Mouse (Mus musculus): ENCODE results near the gene Ssc4d. TPM values are rescaled to one million over a fixed set of nuclear protein-coding genes. Genes with fewer than 3 reads are reported as not detected.

The Ssc4d gene
- polyA plus RNA-seq, 1 experiment from 2014 or later = 2.5 TPM

- H3K9ac ChIP-seq (replicated peaks; ENCODE audit: low read depth) = no peak overlapping the region
- no peaks in the 10 kb centered on the region for H3K9me3 ChIP-seq (ENCODE audit: low read length)
- no peak overlapping the region for H3K27ac ChIP-seq (ENCODE audit: low read length)
- peaks cover 4% of the 10 kb centered on the region; the same call in 1 of the 2 replicates for H3K4me1 ChIP-seq (ENCODE audit: insufficient read depth, low read depth, low read length)
- H3K36me3 ChIP-seq (ENCODE audit: insufficient read depth, low read length) = peaks cover 17% of the 10 kb centered on the region; the same call in 1 of the 2 replicates
- no peak overlapping the region for H3K4me2 ChIP-seq (replicated peaks; ENCODE audit: low read depth, low read length)
- ATAC-seq (no peak), DNase-seq (ENCODE audit: low spot score) (peak; percentile 53)
- no peaks in the 10 kb centered on the region for H3K27me3 ChIP-seq (replicated peaks; ENCODE audit: insufficient read depth, low read length)
- TF ChIP-seq CTCF (IDR thresholded peaks at IDR 0.05) (no peak), EP300 (IDR thresholded peaks at IDR 0.05) (no peak)
- WGBS = 62% methylated on average over 2 of the region's 2 CpGs
- H3K4me3 ChIP-seq (ENCODE audit: low read depth, low read length) = no peak overlapping the region
These were observed 42.0 kb downstream of the Ssc4d start for GRCm38 (mm10) chr5:135932359-135932758.

- ATAC-seq (no peak), DNase-seq (ENCODE audit: low spot score) (no peak)
- Histone ChIP-seq H3K4me1 (ENCODE audit: insufficient read depth, low read depth, low read length) (peaks cover 4% of the 10 kb centered on the region; the same call in 1 of the 2 replicates), H3K4me3 (ENCODE audit: low read depth, low read length) (no peak overlapping the region), H3K4me2 (replicated peaks; ENCODE audit: low read depth, low read length) (no peak overlapping the region), H3K9me3 (ENCODE audit: low read length) (no peaks in the 10 kb centered on the region), H3K36me3 (ENCODE audit: insufficient read depth, low read length) (peaks cover 21% of the 10 kb centered on the region; the same call in 1 of the 2 replicates), H3K27ac (ENCODE audit: low read length) (no peak overlapping the region), H3K9ac (replicated peaks; ENCODE audit: low read depth) (no peak overlapping the region), H3K27me3 (replicated peaks; ENCODE audit: insufficient read depth, low read length) (no peaks in the 10 kb centered on the region)
- TF ChIP-seq CTCF (IDR thresholded peaks at IDR 0.05) (no peak), EP300 (IDR thresholded peaks at IDR 0.05) (no peak)
- WGBS = 79% methylated on average over 9 of the region's 9 CpGs
These were observed 42.8 kb downstream of the Ssc4d start for GRCm38 (mm10) chr5:135931526-135931925.

- no peaks in the 10 kb centered on the region for H3K9me3 ChIP-seq (ENCODE audit: low read length)
- H3K27ac ChIP-seq (ENCODE audit: low read length) = no peak overlapping the region
- TF ChIP-seq CTCF (IDR thresholded peaks at IDR 0.05) (no peak), EP300 (IDR thresholded peaks at IDR 0.05) (no peak)
- 77% methylated on average over 6 of the region's 6 CpGs for WGBS
- ATAC-seq (no peak), DNase-seq (ENCODE audit: low spot score) (no peak)
- no peak overlapping the region for H3K4me3 ChIP-seq (ENCODE audit: low read depth, low read length)
- no peak overlapping the region for H3K9ac ChIP-seq (replicated peaks; ENCODE audit: low read depth)
- H3K27me3 ChIP-seq (replicated peaks; ENCODE audit: insufficient read depth, low read length) = no peaks in the 10 kb centered on the region
- no peaks in the 10 kb centered on the region; the same call in 1 of the 2 replicates for H3K4me1 ChIP-seq (ENCODE audit: insufficient read depth, low read depth, low read length)
- no peak overlapping the region for H3K4me2 ChIP-seq (replicated peaks; ENCODE audit: low read depth, low read length)
- H3K36me3 ChIP-seq (ENCODE audit: insufficient read depth, low read length) = peaks cover 21% of the 10 kb centered on the region; the same call in 1 of the 2 replicates
These were observed 44.5 kb downstream of the Ssc4d start for GRCm38 (mm10) chr5:135929685-135930424.

GRCm38 (mm10) chr5:135923901-135924300 lies 50.4 kb downstream of the Ssc4d start:
- no peak for DNase-seq (ENCODE audit: low spot score)
- Histone ChIP-seq H3K36me3 (ENCODE audit: insufficient read depth, low read length) (peaks cover 21% of the 10 kb centered on the region; the same call in 1 of the 2 replicates), H3K4me3 (ENCODE audit: low read depth, low read length) (no peak overlapping the region), H3K4me2 (replicated peaks; ENCODE audit: low read depth, low read length) (no peak overlapping the region), H3K9ac (replicated peaks; ENCODE audit: low read depth) (no peak overlapping the region), H3K27ac (ENCODE audit: low read length) (no peak overlapping the region), H3K4me1 (ENCODE audit: insufficient read depth, low read depth, low read length) (no peaks in the 10 kb centered on the region), H3K27me3 (replicated peaks; ENCODE audit: insufficient read depth, low read length) (no peaks in the 10 kb centered on the region), H3K9me3 (ENCODE audit: low read length) (no peaks in the 10 kb centered on the region)
- no peak for ATAC-seq
- 93% methylated on average over 7 of the region's 7 CpGs for WGBS
- TF ChIP-seq CTCF (IDR thresholded peaks at IDR 0.05) = no peak
- TF ChIP-seq EP300 (IDR thresholded peaks at IDR 0.05) = no peak

GRCm38 (mm10) chr5:135919902-135920301 lies 54.4 kb downstream of the Ssc4d start:
- Histone ChIP-seq H3K27me3 (replicated peaks; ENCODE audit: insufficient read depth, low read length) (no peaks in the 10 kb centered on the region), H3K9ac (replicated peaks; ENCODE audit: low read depth) (no peak overlapping the region), H3K4me1 (ENCODE audit: insufficient read depth, low read depth, low read length) (peaks cover 5% of the 10 kb centered on the region; the same call in 1 of the 2 replicates), H3K4me2 (replicated peaks; ENCODE audit: low read depth, low read length) (no peak overlapping the region), H3K27ac (ENCODE audit: low read length) (no peak overlapping the region), H3K4me3 (ENCODE audit: low read depth, low read length) (no peak overlapping the region), H3K9me3 (ENCODE audit: low read length) (no peaks in the 10 kb centered on the region), H3K36me3 (ENCODE audit: insufficient read depth, low read length) (peaks cover 16% of the 10 kb centered on the region; the same call in 1 of the 2 replicates)
- no peak for ATAC-seq
- DNase-seq (ENCODE audit: low spot score) = no peak
- TF ChIP-seq EP300 (IDR thresholded peaks at IDR 0.05) (no peak), CTCF (IDR thresholded peaks at IDR 0.05) (no peak)
- 73% methylated on average over 3 of the region's 3 CpGs for WGBS

DNA sequence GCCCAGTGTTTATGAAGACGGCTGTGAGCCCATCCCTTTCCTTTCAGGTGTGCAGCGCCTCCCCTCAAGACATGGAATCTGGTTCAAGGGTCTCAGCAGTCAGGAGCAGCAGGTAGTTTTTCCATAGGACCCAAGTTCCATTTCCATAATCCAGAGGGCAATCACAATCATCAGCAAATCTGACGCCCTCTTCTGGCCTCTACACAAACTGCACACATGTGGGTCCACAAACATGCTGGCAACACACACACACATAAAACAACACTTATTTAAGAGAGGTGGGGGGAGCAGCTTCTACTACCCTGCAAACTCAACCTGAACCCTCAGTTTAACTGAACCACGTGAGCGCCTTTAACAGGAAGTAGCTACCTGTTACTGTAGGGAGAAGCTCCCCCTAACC lies 55.7 kb downstream of the Ssc4d start:
- peaks cover 16% of the 10 kb centered on the region; the same call in 1 of the 2 replicates for H3K36me3 ChIP-seq (ENCODE audit: insufficient read depth, low read length)

More for the DNA sequence above, 55.7 kb downstream of the Ssc4d start:
- no peaks in the 10 kb centered on the region for H3K9me3 ChIP-seq (ENCODE audit: low read length)
- H3K4me2 ChIP-seq (replicated peaks; ENCODE audit: low read depth, low read length) = no peak overlapping the region
- H3K27ac ChIP-seq (ENCODE audit: low read length) = no peak overlapping the region
- TF ChIP-seq CTCF (IDR thresholded peaks at IDR 0.05) = peak; percentile 32; the same call in 1 of the 2 replicates
- TF ChIP-seq EP300 (IDR thresholded peaks at IDR 0.05) = no peak
- H3K9ac ChIP-seq (replicated peaks; ENCODE audit: low read depth) = no peak overlapping the region
- WGBS = 89% methylated on average over 5 of the region's 5 CpGs
- H3K27me3 ChIP-seq (replicated peaks; ENCODE audit: insufficient read depth, low read length) = no peaks in the 10 kb centered on the region
- no peak overlapping the region for H3K4me3 ChIP-seq (ENCODE audit: low read depth, low read length)
- DNase-seq (ENCODE audit: low spot score) (no peak), ATAC-seq (no peak)
- peaks cover 12% of the 10 kb centered on the region; the same call in 1 of the 2 replicates for H3K4me1 ChIP-seq (ENCODE audit: insufficient read depth, low read depth, low read length)
